Comparison of ENCODE assay signal across 34 mouse cellular contexts in the genomic region with DNA sequence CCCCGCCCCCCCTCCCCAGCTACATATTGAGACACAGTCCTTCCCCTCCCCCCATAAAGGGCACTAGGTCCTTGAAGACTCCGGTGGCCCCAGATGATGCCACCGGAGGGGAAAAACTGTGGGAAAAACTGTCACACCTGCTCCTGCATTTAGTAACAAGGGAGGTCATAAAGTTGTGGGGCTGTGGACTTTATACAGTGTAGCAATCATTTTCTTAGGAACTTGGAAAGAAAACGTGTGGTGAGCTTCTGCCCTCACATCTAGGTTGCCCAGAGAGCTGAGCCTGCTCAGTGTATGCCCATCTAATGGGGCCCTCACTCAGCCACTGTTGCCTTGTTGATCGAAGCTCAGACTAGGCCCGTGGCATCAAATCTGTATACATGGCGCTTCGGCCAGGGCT. TPM values are rescaled to one million over a fixed set of nuclear protein-coding genes. Genes with fewer than 3 reads are reported as not detected.
"Had no signal": no experiment of that assay in that cellular context is flagged by ENCODE, and none has a peak within 500 bp of the region (broad histone marks: within the 10 kb centered on the region; RNA-seq: fewer than 3 reads in every experiment).

No protein-coding gene starts in this region.

- H3K9ac ChIP-seq: limb, embryonic 12.5 days; limb, embryonic 13.5 days; limb, embryonic 15.5 days; liver, embryonic 12.5 days; liver, embryonic 13.5 days; liver, embryonic 14.5 days; liver, embryonic 15.5 days; liver, postnatal 0 days; lung, embryonic 14.5 days; lung, embryonic 15.5 days; midbrain, embryonic 12.5 days; midbrain, embryonic 13.5 days; midbrain, embryonic 15.5 days; neural tube, embryonic 12.5 days had no signal

- H3K27me3 ChIP-seq: limb, embryonic 12.5 days; limb, embryonic 13.5 days; limb, embryonic 15.5 days; liver, embryonic 12.5 days; liver, embryonic 13.5 days; lung, embryonic 15.5 days; midbrain, embryonic 12.5 days; midbrain, embryonic 13.5 days; midbrain, embryonic 15.5 days; neural tube, embryonic 12.5 days had no signal

- ATAC-seq: liver, embryonic 12.5 days; liver, postnatal 0 days; lung, postnatal 0 days; midbrain, embryonic 13.5 days; midbrain, embryonic 15.5 days; midbrain, embryonic 16.5 days had no signal

- DNase-seq: left cerebral cortex, postnatal 4 days; liver, embryonic 13.5 days; liver, postnatal 0 days; lung, adult 18-20 months; lung, adult 2 months; lung, embryonic 14.5 days; lung, postnatal 14 days; lung, postnatal 36 days; lung, postnatal 4 days; midbrain, embryonic 14.5 days had no signal

- H3K36me3 ChIP-seq: limb, embryonic 10.5 days; limb, embryonic 12.5 days; limb, embryonic 13.5 days; limb, embryonic 15.5 days; liver, embryonic 12.5 days; liver, embryonic 13.5 days; liver, embryonic 15.5 days; lung, embryonic 15.5 days; midbrain, embryonic 10.5 days; midbrain, embryonic 12.5 days; midbrain, embryonic 13.5 days; midbrain, embryonic 15.5 days; neural tube, embryonic 12.5 days had no signal

- H3K9me3 ChIP-seq: limb, embryonic 10.5 days; limb, embryonic 12.5 days; limb, embryonic 13.5 days; limb, embryonic 15.5 days; liver, embryonic 12.5 days; liver, embryonic 13.5 days; liver, embryonic 15.5 days; lung, embryonic 15.5 days; megakaryocyte, embryonic 14.5 days; midbrain, embryonic 10.5 days; midbrain, embryonic 12.5 days; midbrain, embryonic 13.5 days; midbrain, embryonic 15.5 days; neural tube, embryonic 12.5 days had no signal

- H3K4me2 ChIP-seq: limb, embryonic 12.5 days; limb, embryonic 13.5 days; limb, embryonic 15.5 days; liver, embryonic 11.5 days; liver, embryonic 12.5 days; liver, embryonic 13.5 days; liver, embryonic 15.5 days; lung, embryonic 14.5 days; lung, embryonic 15.5 days; midbrain, embryonic 11.5 days; midbrain, embryonic 12.5 days; midbrain, embryonic 13.5 days; midbrain, embryonic 15.5 days; neural tube, embryonic 12.5 days had no signal

- H3K4me1 ChIP-seq: liver, embryonic 12.5 days; liver, embryonic 13.5 days; liver, embryonic 15.5 days; megakaryocyte, embryonic 14.5 days; midbrain, embryonic 15.5 days; neural tube, embryonic 12.5 days had no signal

- H3K4me3 ChIP-seq: limb, embryonic 10.5 days; limb, embryonic 12.5 days; limb, embryonic 13.5 days; limb, embryonic 15.5 days; liver, embryonic 12.5 days; liver, embryonic 13.5 days; liver, embryonic 15.5 days; lung, embryonic 15.5 days; megakaryocyte, embryonic 14.5 days; midbrain, embryonic 10.5 days; midbrain, embryonic 12.5 days; midbrain, embryonic 13.5 days; midbrain, embryonic 15.5 days; myocyte; neural tube, embryonic 12.5 days had no signal

- H3K27ac ChIP-seq: limb, embryonic 10.5 days; limb, embryonic 12.5 days; limb, embryonic 13.5 days; limb, embryonic 15.5 days; liver, embryonic 12.5 days; liver, embryonic 13.5 days; liver, embryonic 14.5 days; liver, embryonic 15.5 days; lung, embryonic 15.5 days; macrophage; midbrain, embryonic 10.5 days; midbrain, embryonic 12.5 days; midbrain, embryonic 13.5 days; midbrain, embryonic 15.5 days; neural tube, embryonic 12.5 days had no signal

RNA-seq across cellular contexts. Expression of gene Kank1, which starts 9.3 kb away (rescaled TPM):
- total RNA-seq: megakaryocyte progenitor cell, adult 5-6 weeks; megakaryocyte, adult 5-6 weeks; megakaryocyte-erythroid progenitor cell, adult 5-6 weeks; monocyte, adult 5-6 weeks had no signal
- polyA plus RNA-seq: macrophage had no signal
